Mouse (Mus musculus) lung, postnatal 14 days (tissue): ENCODE measurements around the gene Shisal2a.

Experiments used
- DNase-seq: peaks from one replicate; pipeline ENCODE4 v3.0.0; 2021

Gene Shisal2a

GRCm38 (mm10) chr4:108383183-108383714 lies at the start of gene Shisal2a:
Shisal2a (minus strand) TSS chr4:108383349.
- DNase-seq = no peak

- DNase-seq = no peak
Measured at GRCm38 (mm10) chr4:108431561-108431936, 48.4 kb upstream of the Shisal2a start.

- DNase-seq = no peak
Measured at GRCm38 (mm10) chr4:108430656-108431560, 47.8 kb upstream of the Shisal2a start.

GRCm38 (mm10) chr4:108428341-108428721 lies 45.2 kb upstream of the Shisal2a start:
- no peak for DNase-seq

- no peak for DNase-seq
Measured at GRCm38 (mm10) chr4:108427719-108428340, 44.7 kb upstream of the Shisal2a start.

GRCm38 (mm10) chr4:108424587-108424986 lies 41.4 kb upstream of the Shisal2a start:
- DNase-seq = no peak

GRCm38 (mm10) chr4:108407621-108408020 lies 24.5 kb upstream of the Shisal2a start:
- no peak for DNase-seq

- peak; percentile 4 for DNase-seq
Measured at GRCm38 (mm10) chr4:108406861-108407401, 23.8 kb upstream of the Shisal2a start, which contains the start of gene Gpx7. Gpx7 (minus strand) TSS chr4:108406961.

- peak; percentile 70 for DNase-seq
Measured at GRCm38 (mm10) chr4:108406138-108406860, 23.1 kb upstream of the Shisal2a start.

GRCm38 (mm10) chr4:108405766-108406137 lies 22.6 kb upstream of the Shisal2a start:
- DNase-seq = peak; percentile 20

GRCm38 (mm10) chr4:108403861-108404635 lies 20.9 kb upstream of the Shisal2a start:
- DNase-seq = no peak

- DNase-seq = no peak
Measured at GRCm38 (mm10) chr4:108400395-108400794, 17.2 kb upstream of the Shisal2a start.

GRCm38 (mm10) chr4:108394236-108394635 lies 11.1 kb upstream of the Shisal2a start:
- no peak for DNase-seq

GRCm38 (mm10) chr4:108392558-108392957 lies 9.4 kb upstream of the Shisal2a start:
- DNase-seq = no peak

GRCm38 (mm10) chr4:108391124-108391523 lies 8.0 kb upstream of the Shisal2a start:
- no peak for DNase-seq

GRCm38 (mm10) chr4:108388741-108389140 lies 5.6 kb upstream of the Shisal2a start:
- DNase-seq = no peak

- peak; percentile 82 for DNase-seq
Measured at GRCm38 (mm10) chr4:108387681-108388253, 4.6 kb upstream of the Shisal2a start.

- no peak for DNase-seq
Measured at GRCm38 (mm10) chr4:108387106-108387505, 4.0 kb upstream of the Shisal2a start.

- no peak for DNase-seq
Measured at GRCm38 (mm10) chr4:108386087-108386486, 2.9 kb upstream of the Shisal2a start.

GRCm38 (mm10) chr4:108380146-108380545 lies 3.0 kb downstream of the Shisal2a start:
- DNase-seq = no peak

- no peak for DNase-seq
Measured at GRCm38 (mm10) chr4:108379476-108379875, 3.7 kb downstream of the Shisal2a start.

GRCm38 (mm10) chr4:108372166-108372565 lies 11.0 kb downstream of the Shisal2a start:
- DNase-seq = no peak
